Mouse (Mus musculus) ES-Bruce4 (cell line): ENCODE results near the gene Irs3. TPM values are rescaled to one million over a fixed set of nuclear protein-coding genes. Genes with fewer than 3 reads are reported as not detected.

Experiments used
- H3K27ac ChIP-seq: 2 replicates; pipeline ENCODE4 v1.5.1; 2012; ENCODE audit warnings: low read length, inconsistent platforms; ENCODE audit not compliant: insufficient read depth
- H3K27me3 ChIP-seq: 2 replicates; pipeline ENCODE4 v1.6.1; 2012; ENCODE audit warnings: mild to moderate bottlenecking, low read length, inconsistent platforms; ENCODE audit not compliant: control insufficient read depth, poor library complexity, insufficient read depth, severe bottlenecking
- H3K36me3 ChIP-seq: 2 replicates; pipeline ENCODE4 v1.6.1; 2012; ENCODE audit warnings: inconsistent platforms, mild to moderate bottlenecking, low read length, moderate library complexity; ENCODE audit not compliant: control insufficient read depth, poor library complexity, insufficient read depth, severe bottlenecking
- H3K4me1 ChIP-seq: one replicate; pipeline ENCODE4 v1.8.1; 2011; ENCODE audit warnings: low read length; ENCODE audit not compliant: control insufficient read depth, insufficient read depth
- H3K4me3 ChIP-seq: 2 replicates; pipeline ENCODE4 v1.5.1; 2011; ENCODE audit warnings: low read depth, mild to moderate bottlenecking, low read length
- H3K9ac ChIP-seq: 2 replicates; pipeline ENCODE4 v1.6.1; 2012; ENCODE audit warnings: low read depth, mild to moderate bottlenecking, inconsistent platforms; ENCODE audit not compliant: poor library complexity, severe bottlenecking
- H3K9me3 ChIP-seq: replicated peaks from 2 replicates; pipeline ENCODE4 v1.6.1; 2012; ENCODE audit warnings: mild to moderate bottlenecking, low read length, inconsistent platforms; ENCODE audit not compliant: control insufficient read depth, poor library complexity, insufficient read depth, severe bottlenecking
- CTCF ChIP-seq: IDR thresholded peaks from one replicate; pipeline ENCODE4 v1.8.1; 2011; ENCODE audit warnings: low read depth, low read length
- EP300 ChIP-seq: IDR thresholded peaks from 2 replicates; pipeline ENCODE4 v1.6.1; 2011; ENCODE audit warnings: low read depth, low read length; ENCODE audit not compliant: insufficient read depth
- POLR2A ChIP-seq: IDR thresholded peaks from one replicate; pipeline ENCODE4 v1.8.1; 2011; ENCODE audit warnings: low read length; ENCODE audit not compliant: insufficient read depth
- polyA plus RNA-seq: library from polyadenylated mRNA; stranded (reverse); fragments of >200 nt; gene quantifications from 2 replicates; pipeline ENCODE4 v1.2.4, GENCODE M21; 2011; ENCODE audit warnings: low read depth; ENCODE audit not compliant: missing spikeins, insufficient read depth, insufficient read length

The Irs3 gene
- polyA plus RNA-seq, 1 experiment, result 1.5 TPM

DNA sequence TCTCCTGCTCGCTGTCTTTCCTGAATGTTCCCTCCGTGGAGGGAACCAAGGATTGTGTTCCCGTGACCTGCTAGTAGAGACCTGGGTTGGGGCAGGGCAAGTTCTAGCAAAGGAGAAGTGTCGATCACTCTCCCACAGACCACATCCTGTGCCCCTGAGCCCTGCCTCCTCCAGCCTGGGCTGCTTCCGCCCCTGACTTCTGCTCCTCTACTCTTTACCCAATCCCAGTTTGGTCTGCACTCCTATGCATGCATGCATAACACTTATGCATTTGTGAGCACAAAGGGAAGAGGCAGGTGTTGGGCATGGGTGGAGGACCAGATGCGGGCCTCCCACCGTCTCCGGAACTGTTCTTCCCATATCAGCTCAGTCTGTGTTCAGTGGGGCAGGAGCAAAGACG is 14.3 kb downstream of the Irs3 start:
- Histone ChIP-seq H3K27ac (peak overlapping the region; percentile 96), H3K9me3 (no peaks in the 10 kb centered on the region), H3K36me3 (peaks cover 9% of the 10 kb centered on the region), H3K27me3 (no peaks in the 10 kb centered on the region), H3K4me3 (peak overlapping the region; percentile 71), H3K9ac (peak overlapping the region; percentile 74), H3K4me1 (no peaks in the 10 kb centered on the region)
- TF ChIP-seq POLR2A (no peak), EP300 (peak; percentile 95)

DNA sequence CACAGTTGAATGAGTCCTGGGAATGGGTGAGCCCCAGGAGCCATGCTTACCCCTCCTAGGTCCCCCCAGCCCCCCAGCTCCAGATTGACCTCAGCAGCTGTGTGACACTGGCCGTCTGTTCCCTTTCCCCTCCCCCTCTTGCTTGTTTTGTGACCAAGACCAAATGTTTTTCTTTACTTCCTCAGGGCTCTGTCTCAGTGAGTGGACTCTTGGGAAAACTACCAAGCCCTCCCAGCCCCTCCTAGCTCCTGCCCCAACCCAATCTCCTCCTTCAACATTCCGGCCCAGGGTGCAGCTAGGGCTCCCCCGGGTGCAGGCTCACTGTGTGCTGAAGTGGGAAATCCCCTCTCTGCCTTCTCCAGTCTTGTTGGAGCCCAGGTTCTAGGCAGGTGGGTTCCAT is 14.9 kb downstream of the Irs3 start:
- Histone ChIP-seq H3K4me1 (no peaks in the 10 kb centered on the region), H3K27me3 (no peaks in the 10 kb centered on the region), H3K36me3 (peaks cover 5% of the 10 kb centered on the region), H3K9ac (peak overlapping the region; percentile 74), H3K4me3 (peak overlapping the region; percentile 71), H3K27ac (peak overlapping the region; percentile 96), H3K9me3 (no peaks in the 10 kb centered on the region)
- TF ChIP-seq EP300 (peak; percentile 40; the same call in 1 of the 2 replicates), CTCF (no peak), POLR2A (no peak)

GRCm38 (mm10) chr5:137629906-137630545 is 15.5 kb downstream of the Irs3 start:
- H3K27ac ChIP-seq, result peak overlapping the region; percentile 96
- H3K4me3 ChIP-seq, result peak overlapping the region; percentile 71
- peak overlapping the region; percentile 74 for H3K9ac ChIP-seq
- no peaks in the 10 kb centered on the region for H3K4me1 ChIP-seq
- TF ChIP-seq EP300, result no peak; the same call in 1 of the 2 replicates
- no peak for TF ChIP-seq POLR2A
- TF ChIP-seq CTCF, result no peak
- peaks cover under 1% of the 10 kb centered on the region for H3K36me3 ChIP-seq
- H3K9me3 ChIP-seq, result no peaks in the 10 kb centered on the region
- no peaks in the 10 kb centered on the region for H3K27me3 ChIP-seq

- Histone ChIP-seq H3K9me3 (no peaks in the 10 kb centered on the region), H3K36me3 (no peaks in the 10 kb centered on the region), H3K4me3 (peak overlapping the region; percentile 71), H3K9ac (peak overlapping the region; percentile 74), H3K27ac (peak overlapping the region; percentile 80), H3K27me3 (no peaks in the 10 kb centered on the region), H3K4me1 (no peaks in the 10 kb centered on the region)
- TF ChIP-seq CTCF (no peak), POLR2A (no peak), EP300 (no peak)
These were observed 16.2 kb downstream of the Irs3 start for GRCm38 (mm10) chr5:137629306-137629721.

DNA sequence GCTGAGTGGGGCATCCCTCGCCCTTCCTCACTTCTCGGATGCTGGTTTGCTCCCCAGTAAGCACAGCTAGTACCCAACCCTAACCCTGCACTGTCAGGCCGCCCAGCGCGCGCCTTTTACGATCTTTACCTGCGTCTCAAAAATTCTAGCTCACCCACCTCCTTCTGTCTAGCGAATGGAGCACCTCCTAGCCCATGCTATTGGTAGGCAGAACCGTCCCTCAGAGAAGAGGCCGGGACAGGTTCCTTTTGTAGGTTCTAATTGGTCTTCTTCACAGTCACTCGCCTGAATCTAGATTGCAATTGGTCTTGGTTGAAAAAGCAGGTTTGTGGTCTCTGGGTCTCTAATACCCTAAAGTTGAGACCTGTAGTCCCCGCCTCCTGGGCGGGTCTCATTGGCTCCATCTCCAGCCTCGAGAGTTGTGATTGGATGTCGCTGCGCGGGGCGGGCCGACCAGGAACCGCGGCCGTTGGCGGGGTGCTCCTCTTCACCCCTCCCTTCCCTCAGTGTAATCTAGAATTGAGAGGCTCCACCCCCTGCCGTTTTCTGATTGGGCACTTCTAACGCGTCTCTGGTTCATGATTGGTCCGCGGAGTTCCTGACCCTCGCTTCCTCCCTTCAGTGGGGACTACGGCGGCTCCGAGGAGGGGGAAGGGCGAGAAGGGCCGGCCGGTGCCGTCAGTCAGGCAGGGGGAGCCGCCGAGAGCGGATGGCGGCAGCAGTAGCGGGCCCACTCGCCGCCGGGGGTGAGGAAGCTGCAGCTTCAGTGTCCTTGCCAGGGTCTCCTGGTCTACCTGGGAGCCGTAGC is 16.8 kb downstream of the Irs3 start, which contains the start of the genes Fbxo24, Lrch4 and Gm20605:
Fbxo24 (minus strand) TSS at position 505 of the 808 bp plus-strand sequence.
Lrch4 (plus strand) TSS at position 624 of the 808 bp plus-strand sequence.
Gm20605 (plus strand) TSS at position 678 of the 808 bp plus-strand sequence.
- peak within 1 kb of the TSS; percentile 84 for H3K4me3 ChIP-seq
- TF ChIP-seq EP300 (0 out of 2 replicates have a peak, but pooled peaks have one; percentile 38), POLR2A (peak; percentile 90), CTCF (no peak)
- H3K4me1 ChIP-seq, result no peaks in the 10 kb centered on the region

DNA sequence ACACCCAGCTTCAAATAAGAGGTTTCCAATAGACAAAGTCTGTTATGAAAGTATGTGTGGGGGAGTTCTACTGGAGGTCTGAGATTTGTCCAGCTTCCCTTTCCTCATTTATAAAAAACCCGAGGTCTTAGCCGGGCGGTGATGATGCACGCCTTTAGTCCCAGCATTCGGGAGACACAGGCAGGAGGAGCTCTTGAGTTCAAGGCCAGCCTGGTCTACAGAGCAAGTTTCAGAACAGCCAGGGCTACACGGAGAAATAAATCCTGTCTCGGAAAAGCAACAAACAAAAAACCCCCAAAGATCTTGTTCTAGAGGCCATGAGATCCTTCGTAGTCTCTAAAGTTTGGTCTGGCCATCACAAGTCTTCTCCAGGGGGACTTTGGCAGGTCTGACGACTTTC is 17.5 kb downstream of the Irs3 start:
- H3K4me3 ChIP-seq, result peak overlapping the region; percentile 84
- no peaks in the 10 kb centered on the region for H3K27me3 ChIP-seq
- peak overlapping the region; percentile 66 for H3K9ac ChIP-seq
- TF ChIP-seq POLR2A (no peak), CTCF (no peak), EP300 (no peak)
- H3K27ac ChIP-seq, result peak overlapping the region; percentile 76
- no peaks in the 10 kb centered on the region for H3K36me3 ChIP-seq
- H3K4me1 ChIP-seq, result no peaks in the 10 kb centered on the region
- no peaks in the 10 kb centered on the region for H3K9me3 ChIP-seq

More for the DNA sequence above, 16.8 kb downstream of the Irs3 start, which contains the start of the genes Fbxo24, Lrch4 and Gm20605:
- H3K27me3 ChIP-seq, result no peaks in the 10 kb centered on the region
- no peaks in the 10 kb centered on the region for H3K9me3 ChIP-seq
- peak within 1 kb of the TSS; percentile 74 for H3K9ac ChIP-seq
- no peaks in the 10 kb centered on the region for H3K36me3 ChIP-seq
- H3K27ac ChIP-seq, result peak within 1 kb of the TSS; percentile 80
